Mouse (Mus musculus) erythroblast, embryonic 14.5 days (primary cell): ENCODE results near the gene Limch1. TPM values are rescaled to one million over a fixed set of nuclear protein-coding genes. Genes with fewer than 3 reads are reported as not detected.

Source experiments
- H3K27me3 ChIP-seq: 2 replicates; pipeline ENCODE4 v1.6.1; 2012; ENCODE audit warnings: inconsistent platforms; ENCODE audit not compliant: control insufficient read depth
- H3K36me3 ChIP-seq: 2 replicates; pipeline ENCODE4 v1.6.1; 2012; ENCODE audit warnings: mild to moderate bottlenecking, inconsistent platforms; ENCODE audit not compliant: control insufficient read depth
- H3K4me1 ChIP-seq: 2 replicates; pipeline ENCODE4 v1.6.1; 2012; ENCODE audit warnings: inconsistent platforms; ENCODE audit not compliant: control insufficient read depth
- H3K4me3 ChIP-seq: replicated peaks from 2 replicates; pipeline ENCODE3; 2012; ENCODE audit warnings: moderate library complexity, mild to moderate bottlenecking, inconsistent platforms
- H3K9me3 ChIP-seq: 2 replicates; pipeline ENCODE4 v1.6.1; 2012; ENCODE audit warnings: low read length, inconsistent platforms, mixed read lengths; ENCODE audit not compliant: control insufficient read depth
- GATA1 ChIP-seq: IDR thresholded peaks from 2 replicates; pipeline ENCODE4 v1.6.1; 2012; ENCODE audit warnings: low read length, inconsistent platforms, mixed read lengths
- TAL1 ChIP-seq: IDR thresholded peaks from 3 replicates; pipeline ENCODE4 v1.6.1; 2012; ENCODE audit warnings: low read length, inconsistent platforms, mixed read lengths
- polyA plus RNA-seq: library from polyadenylated mRNA; stranded (reverse); fragments of >175 nt; gene quantifications from 2 replicates; pipeline ENCODE4 v1.2.3, GENCODE M21; 2012

Limch1 gene
- polyA plus RNA-seq, 1 experiment, result not detected

DNA sequence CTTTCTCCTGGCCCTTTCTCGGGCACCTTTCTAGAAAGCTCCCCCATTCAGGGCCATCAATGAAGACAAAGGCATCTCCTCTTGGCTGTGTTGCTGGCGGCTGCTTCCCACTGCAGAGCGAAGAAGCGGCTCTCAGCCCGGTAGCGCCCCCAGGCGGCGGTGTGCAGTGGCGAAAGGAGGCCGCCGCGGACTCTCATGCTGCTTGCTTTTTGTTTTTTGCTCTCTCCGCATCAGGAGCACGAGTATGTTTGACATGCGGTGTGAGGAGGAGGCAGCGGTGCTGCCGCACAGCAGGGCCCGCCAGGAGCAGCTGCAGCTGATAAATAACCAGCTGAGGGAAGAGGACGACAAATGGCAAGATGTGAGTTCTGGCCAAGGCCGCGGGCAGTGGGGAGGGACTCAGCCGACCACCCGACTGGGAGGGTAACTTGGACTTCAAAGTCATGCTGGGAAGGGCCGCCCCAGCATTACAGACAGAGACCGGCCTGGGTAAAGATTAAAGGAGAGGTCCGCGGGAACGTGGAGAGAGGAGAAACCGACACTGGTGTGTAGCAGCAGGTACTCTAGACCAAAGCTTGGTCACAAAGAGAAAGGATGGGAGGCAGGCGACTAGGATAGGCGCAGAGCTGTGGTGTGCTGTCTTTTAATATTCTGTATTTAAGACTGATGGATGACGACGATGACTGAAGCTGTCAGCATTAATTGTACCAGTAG is 251.4 kb downstream of the Limch1 start:
- H3K9me3 ChIP-seq, result no peaks in the 10 kb centered on the region
- no peak overlapping the region for H3K4me3 ChIP-seq
- peaks cover 21% of the 10 kb centered on the region for H3K27me3 ChIP-seq
- H3K4me1 ChIP-seq, result no peaks in the 10 kb centered on the region
- H3K36me3 ChIP-seq, result no peaks in the 10 kb centered on the region
- no peak for TF ChIP-seq GATA1
- no peak for TF ChIP-seq TAL1

DNA sequence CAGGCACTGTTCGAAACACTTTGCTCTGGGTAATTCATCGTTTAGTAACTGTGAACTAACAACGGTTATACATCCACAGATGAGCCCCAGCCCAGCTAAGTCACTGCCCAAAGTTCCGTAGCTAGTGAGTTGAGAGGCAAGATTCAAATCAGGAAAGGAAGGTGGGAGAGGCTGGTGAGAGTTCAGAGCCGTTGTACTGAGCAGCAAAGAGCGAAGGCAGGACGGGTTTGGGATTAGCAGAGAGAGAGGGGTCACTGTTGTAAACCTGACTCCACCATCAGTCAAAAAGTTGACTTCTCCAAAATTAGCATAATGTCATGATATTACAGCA is 251.9 kb downstream of the Limch1 start:
- Histone ChIP-seq H3K27me3 (peaks cover 21% of the 10 kb centered on the region), H3K36me3 (no peaks in the 10 kb centered on the region), H3K9me3 (no peaks in the 10 kb centered on the region), H3K4me1 (no peaks in the 10 kb centered on the region), H3K4me3 (no peak overlapping the region)
- no peak for TF ChIP-seq TAL1
- TF ChIP-seq GATA1, result no peak

DNA sequence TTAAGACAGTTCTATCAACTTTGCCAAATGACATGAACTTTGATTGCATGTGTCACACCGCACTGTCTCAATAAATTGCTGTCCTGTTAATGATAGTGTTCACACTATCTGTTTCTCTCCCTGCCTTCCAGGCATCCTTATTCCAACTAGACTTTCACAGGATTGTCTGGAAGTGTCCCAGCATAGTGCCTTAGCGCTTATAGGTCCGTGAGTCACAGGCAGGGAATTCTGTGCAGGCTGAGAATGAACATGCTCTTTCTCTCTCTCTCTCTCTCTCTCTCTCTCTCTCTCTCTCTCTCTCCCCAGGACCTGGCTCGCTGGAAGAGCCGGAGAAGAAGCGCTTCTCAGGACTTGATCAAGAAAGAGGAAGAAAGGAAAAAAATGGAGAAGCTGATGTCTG is 252.7 kb downstream of the Limch1 start:
- Histone ChIP-seq H3K27me3 (peaks cover 21% of the 10 kb centered on the region), H3K36me3 (no peaks in the 10 kb centered on the region), H3K4me1 (no peaks in the 10 kb centered on the region), H3K9me3 (no peaks in the 10 kb centered on the region), H3K4me3 (no peak overlapping the region)
- no peak for TF ChIP-seq TAL1
- no peak for TF ChIP-seq GATA1

DNA sequence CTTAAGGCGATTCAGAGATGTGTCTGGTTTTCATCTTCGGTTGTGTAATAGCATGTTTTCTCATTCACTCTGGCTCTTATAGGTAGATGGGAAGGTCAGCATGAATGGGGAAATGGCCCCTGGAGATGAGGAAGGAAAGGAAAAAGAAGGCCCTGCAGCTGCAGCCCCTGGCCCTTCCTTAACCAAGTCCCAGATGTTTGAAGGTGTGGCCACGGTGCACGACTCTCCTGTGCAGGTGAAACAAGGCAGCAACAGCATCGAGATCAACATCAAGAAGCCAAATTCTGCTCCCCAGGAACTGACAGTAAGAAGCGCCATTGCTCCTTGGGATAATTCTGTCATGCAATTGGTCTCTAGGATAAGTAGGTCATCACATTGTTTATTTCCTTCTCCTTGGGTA is 256.7 kb downstream of the Limch1 start:
- TF ChIP-seq GATA1 (no peak), TAL1 (no peak)
- Histone ChIP-seq H3K27me3 (peaks cover 9% of the 10 kb centered on the region), H3K9me3 (no peaks in the 10 kb centered on the region), H3K4me1 (no peaks in the 10 kb centered on the region), H3K4me3 (no peak overlapping the region), H3K36me3 (no peaks in the 10 kb centered on the region)

DNA sequence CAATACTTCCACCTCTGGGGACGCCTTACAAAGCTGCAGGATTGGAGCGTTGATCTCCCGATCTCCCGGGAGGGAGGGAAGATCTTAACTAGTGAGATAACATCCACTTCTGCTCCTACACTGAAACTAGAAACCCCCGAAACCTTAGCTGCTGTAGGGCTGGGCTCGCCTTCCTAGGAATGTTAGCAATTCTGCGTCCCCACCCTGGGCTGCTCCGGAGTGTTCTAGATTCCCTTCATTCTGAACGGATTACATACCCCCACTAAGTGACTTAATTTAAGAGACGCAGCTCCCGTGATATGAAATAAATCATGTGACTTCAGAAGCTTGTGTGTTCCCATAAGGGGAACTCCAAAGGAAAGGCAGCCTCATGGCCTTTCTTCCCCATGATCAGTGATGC is 259.0 kb downstream of the Limch1 start:
- Histone ChIP-seq H3K27me3 (no peaks in the 10 kb centered on the region; the same call in 1 of the 2 replicates), H3K4me3 (no peak overlapping the region), H3K36me3 (no peaks in the 10 kb centered on the region), H3K4me1 (no peaks in the 10 kb centered on the region), H3K9me3 (no peaks in the 10 kb centered on the region)
- no peak for TF ChIP-seq GATA1

DNA sequence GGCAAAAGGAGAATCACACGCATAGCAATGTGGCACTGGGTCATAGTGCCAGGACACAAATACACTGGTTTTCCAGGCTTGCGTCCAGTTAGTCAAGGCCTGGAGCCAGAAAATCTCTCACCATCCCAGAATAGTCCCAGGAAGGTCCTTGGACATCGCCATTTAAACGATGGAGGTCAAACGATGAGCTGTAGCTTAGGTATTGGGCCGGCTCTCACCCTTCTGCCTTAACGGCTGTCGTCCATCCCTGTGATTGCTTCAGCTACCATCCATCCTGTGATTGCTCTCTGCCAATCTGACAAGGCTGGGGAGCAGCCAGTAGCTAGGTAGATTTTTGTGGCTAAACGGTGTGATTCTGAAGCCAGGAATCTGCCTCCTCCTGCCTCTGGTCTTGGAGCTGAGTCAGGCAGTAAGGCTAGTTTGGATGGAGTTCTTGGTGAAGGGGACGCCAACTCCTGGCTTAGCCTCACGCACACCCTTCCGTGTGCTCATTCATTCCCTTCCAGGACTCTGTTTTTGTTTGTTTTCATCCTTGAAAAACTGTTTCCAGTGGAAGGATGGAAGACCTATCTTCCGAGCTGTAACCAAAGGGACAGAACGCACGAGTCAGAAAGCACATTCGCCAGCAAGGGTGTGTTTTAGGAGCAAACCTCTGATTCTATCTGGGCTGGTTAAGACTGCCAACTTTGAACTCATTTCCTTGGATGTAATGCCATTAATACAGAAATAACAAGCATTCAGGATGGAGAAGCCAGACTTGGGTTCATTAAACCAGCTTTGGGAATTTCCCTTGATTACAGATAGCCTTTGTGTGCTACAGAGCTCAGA is 265.6 kb downstream of the Limch1 start:
- no peaks in the 10 kb centered on the region for H3K4me1 ChIP-seq
- no peaks in the 10 kb centered on the region for H3K36me3 ChIP-seq
- H3K9me3 ChIP-seq, result no peaks in the 10 kb centered on the region
- no peak overlapping the region for H3K4me3 ChIP-seq
- no peak for TF ChIP-seq TAL1
- TF ChIP-seq GATA1, result no peak
- H3K27me3 ChIP-seq, result no peaks in the 10 kb centered on the region; the same call in 1 of the 2 replicates

DNA sequence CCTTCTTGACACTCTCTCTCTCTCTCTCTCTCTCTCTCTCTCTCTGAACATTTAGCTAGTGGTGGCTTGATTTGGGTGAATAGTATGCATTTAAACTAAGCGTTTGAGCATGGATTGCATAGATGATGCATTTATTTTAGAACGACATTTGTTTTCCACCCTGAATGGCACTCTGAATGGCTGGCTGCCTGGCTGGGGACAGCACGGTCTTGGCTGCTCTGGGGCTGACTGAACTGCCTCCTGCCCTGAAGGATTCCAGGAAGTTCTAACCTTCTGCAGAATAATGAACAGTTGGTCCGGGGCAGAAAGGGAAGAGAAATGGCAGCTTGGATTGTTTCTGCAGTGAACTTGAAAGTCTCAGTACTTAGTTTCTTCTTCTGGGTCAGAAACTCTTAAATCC is 266.4 kb downstream of the Limch1 start:
- Histone ChIP-seq H3K27me3 (no peaks in the 10 kb centered on the region; the same call in 1 of the 2 replicates), H3K36me3 (no peaks in the 10 kb centered on the region), H3K4me3 (no peak overlapping the region), H3K4me1 (no peaks in the 10 kb centered on the region), H3K9me3 (no peaks in the 10 kb centered on the region)
- TF ChIP-seq TAL1 (no peak), GATA1 (no peak)

DNA sequence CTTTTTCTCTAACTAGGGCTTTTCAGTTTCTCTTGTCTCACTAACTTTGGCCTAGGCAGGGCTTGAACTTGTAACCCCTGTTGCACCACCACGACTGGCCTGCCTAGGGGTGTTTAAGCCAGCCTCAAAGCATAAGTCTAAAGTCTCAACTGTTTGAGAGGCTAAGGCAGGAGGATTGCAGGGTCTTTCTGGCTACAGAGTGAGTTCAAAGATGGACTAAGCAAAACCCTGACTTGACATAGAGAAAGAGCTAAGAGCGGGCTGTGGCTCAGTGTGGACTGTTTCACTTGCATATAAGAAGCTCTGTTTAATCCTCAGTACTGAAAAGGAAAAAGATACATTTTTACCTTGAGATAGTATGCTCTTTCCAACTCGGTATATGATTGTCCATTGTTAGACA is 268.3 kb downstream of the Limch1 start:
- Histone ChIP-seq H3K27me3 (no peaks in the 10 kb centered on the region; the same call in 1 of the 2 replicates), H3K4me3 (no peak overlapping the region), H3K9me3 (no peaks in the 10 kb centered on the region)

DNA sequence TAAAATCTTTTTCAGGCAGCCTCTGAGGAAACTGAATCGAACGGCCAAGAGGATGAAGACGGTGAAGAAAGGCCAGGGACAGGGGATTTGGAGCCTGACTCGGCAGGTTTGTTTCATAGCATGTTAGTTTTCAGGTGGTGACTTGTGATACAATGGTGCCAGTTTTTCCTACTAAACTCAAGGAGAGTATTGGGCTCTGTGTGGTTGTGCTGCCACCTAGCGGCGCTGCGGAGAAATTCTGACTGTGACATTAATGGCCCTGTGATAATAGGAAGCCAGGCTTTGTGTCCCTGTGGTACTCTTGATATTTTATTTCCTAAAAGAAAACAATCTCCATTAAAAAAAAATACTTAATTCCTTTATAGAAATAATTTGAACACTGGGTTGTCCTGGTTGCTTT is 270.8 kb downstream of the Limch1 start:
- TF ChIP-seq TAL1, result no peak
- no peak for TF ChIP-seq GATA1
- no peak overlapping the region for H3K4me3 ChIP-seq
- no peaks in the 10 kb centered on the region for H3K36me3 ChIP-seq
- no peaks in the 10 kb centered on the region for H3K27me3 ChIP-seq
- H3K9me3 ChIP-seq, result no peaks in the 10 kb centered on the region
- H3K4me1 ChIP-seq, result no peaks in the 10 kb centered on the region

More for the DNA sequence above, 268.3 kb downstream of the Limch1 start:
- TF ChIP-seq TAL1 (no peak), GATA1 (no peak)
- Histone ChIP-seq H3K4me1 (no peaks in the 10 kb centered on the region), H3K36me3 (no peaks in the 10 kb centered on the region)
